In genomic region chr9:60719687-60720086, GRCm38 (mm10) we compare ENCODE assay signal across 20 mouse cellular contexts. TPM values are rescaled to one million over a fixed set of nuclear protein-coding genes. Genes with fewer than 3 reads are reported as not detected.
"Had no signal": no experiment of that assay in that cellular context is flagged by ENCODE, and none has a peak within 500 bp of the region (broad histone marks: within the 10 kb centered on the region; RNA-seq: fewer than 3 reads in every experiment).

No protein-coding gene starts in this region.

- H3K4me1 ChIP-seq: liver, embryonic 15.5 days; lung, embryonic 15.5 days; megakaryocyte, embryonic 14.5 days had no signal

- DNase-seq: liver, postnatal 0 days; lung, adult 2 months; lung, postnatal 14 days; lung, postnatal 36 days; retina, postnatal 1 day; spleen, adult 18-20 months; thymus, adult 18-20 months; thymus, postnatal 14 days; thymus, postnatal 36 days had no signal

- H3K27ac ChIP-seq: liver, embryonic 15.5 days; lung, embryonic 15.5 days; macrophage; midbrain, embryonic 13.5 days; midbrain, embryonic 15.5 days; neural tube, embryonic 13.5 days; neural tube, embryonic 15.5 days had no signal

- H3K36me3 ChIP-seq: liver, embryonic 15.5 days; lung, embryonic 15.5 days had no signal

- H3K4me3 ChIP-seq: liver, embryonic 15.5 days; lung, embryonic 15.5 days; megakaryocyte, embryonic 14.5 days; midbrain, embryonic 13.5 days; midbrain, embryonic 15.5 days; myocyte; neural tube, embryonic 13.5 days; neural tube, embryonic 15.5 days had no signal

- H3K9me3 ChIP-seq: liver, embryonic 15.5 days; lung, embryonic 15.5 days; midbrain, embryonic 13.5 days; midbrain, embryonic 15.5 days; neural tube, embryonic 13.5 days; neural tube, embryonic 15.5 days had no signal

- H3K27me3 ChIP-seq: liver, embryonic 15.5 days; lung, embryonic 15.5 days; midbrain, embryonic 13.5 days; midbrain, embryonic 15.5 days; neural tube, embryonic 13.5 days; neural tube, embryonic 15.5 days had no signal

- ATAC-seq: liver, postnatal 0 days; lung, postnatal 0 days; midbrain, embryonic 13.5 days; midbrain, embryonic 15.5 days had no signal

RNA-seq across cellular contexts. Expression of gene Larp6, which starts 6.9 kb away (rescaled TPM):
- total RNA-seq: megakaryocyte progenitor cell, adult 5-6 weeks had no signal
